Mouse (Mus musculus) stomach, postnatal 0 days (tissue): Measurements from ENCODE around the gene Lrrc25. TPM values are rescaled to one million over a fixed set of nuclear protein-coding genes. Genes with fewer than 3 reads are reported as not detected.
"Not testable (repeated sequence)": the region's sequence is repeated elsewhere in the genome, so short reads cannot be mapped to it uniquely, and the experiment has no call there.

Source experiments
- ATAC-seq: fragments of 200-750 bp; cut with Nextera tagmentation; 2 replicates; pipeline ENCODE4 v1.8.0; 2017; ENCODE audit not compliant: low FRiP score, low TSS enrichment
- DNase-seq: peaks from one replicate; pipeline ENCODE4 v3.0.0-alpha.2; 2016; ENCODE audit warnings: low spot score
- H3K27ac ChIP-seq: fragments of 300-500 bp; sonication (generic); replicated peaks from 2 replicates; pipeline ENCODE4 v1.5.1; 2014; ENCODE audit warnings: mild to moderate bottlenecking, control low read depth
- H3K27me3 ChIP-seq: fragments of 300-500 bp; sonication (generic); 2 replicates; pipeline ENCODE4 v1.6.1; 2014; ENCODE audit warnings: low read length; ENCODE audit not compliant: control insufficient read depth, insufficient read depth
- H3K36me3 ChIP-seq: fragments of 300-500 bp; sonication (generic); 2 replicates; pipeline ENCODE4 v1.6.1; 2014; ENCODE audit warnings: low read length, mixed read lengths; ENCODE audit not compliant: control insufficient read depth, insufficient read depth
- H3K4me1 ChIP-seq: fragments of 300-500 bp; sonication (generic); replicated peaks from 2 replicates; pipeline ENCODE4 v1.6.1; 2014; ENCODE audit warnings: antibody characterized with exemption; ENCODE audit not compliant: control insufficient read depth, insufficient read depth
- H3K4me2 ChIP-seq: fragments of 300-500 bp; sonication (generic); replicated peaks from 2 replicates; pipeline ENCODE4 v1.6.1; 2014; ENCODE audit warnings: low read depth, mild to moderate bottlenecking, control low read depth, moderate library complexity
- H3K4me3 ChIP-seq: fragments of 300-500 bp; sonication (generic); 2 replicates; pipeline ENCODE4 v1.5.1; 2014; ENCODE audit warnings: low read depth, low read length, control low read depth
- H3K9ac ChIP-seq: fragments of 300-500 bp; sonication (generic); 2 replicates; pipeline ENCODE4 v1.6.1; 2014; ENCODE audit warnings: mild to moderate bottlenecking, low read length, control low read depth, mixed read lengths
- H3K9me3 ChIP-seq: fragments of 300-500 bp; sonication (generic); 2 replicates; pipeline ENCODE4 v1.6.1; 2016; ENCODE audit warnings: low read length; ENCODE audit not compliant: control insufficient read depth
- CTCF ChIP-seq: IDR thresholded peaks from 2 replicates; pipeline ENCODE4 v1.5.1; 2016; ENCODE audit warnings: antibody characterized with exemption, low read depth, mild to moderate bottlenecking, moderate library complexity
- EP300 ChIP-seq: optimal IDR thresholded peaks from 2 replicates; pipeline ENCODE3; 2016; ENCODE audit warnings: antibody characterized with exemption
- WGBS: fragments of 180-500 bp; shearing (Covaris S2); extraction: QIAGEN DNeasy Blood & Tissue Kit; methylation state at CpG from one replicate; pipeline ENCODE4 v1.1.7; 2014; 5-methylcytosine and 5-hydroxymethylcytosine counted together
- polyA plus RNA-seq: library from polyadenylated mRNA; unstranded; fragments of >200 nt; fragmentation: Nextera tagmentation; extraction: Ambion mirVana; gene quantifications from 2 replicates; pipeline ENCODE4 v1.2.1, GENCODE M21; 2015

The Lrrc25 gene
- polyA plus RNA-seq, 1 experiment from 2014 or later = 2.3 TPM

GRCm38 (mm10) chr8:70583476-70584387 lies 32.2 kb upstream of the Lrrc25 start:
- peaks cover 22% of the 10 kb centered on the region for H3K36me3 ChIP-seq
- H3K4me1 ChIP-seq = no peaks in the 10 kb centered on the region
- H3K27me3 ChIP-seq = no peaks in the 10 kb centered on the region
- H3K4me2 ChIP-seq = no peak overlapping the region
- H3K9me3 ChIP-seq = no peaks in the 10 kb centered on the region
- no peak for ATAC-seq
- 91% methylated on average over 18 of the region's 18 CpGs for WGBS
- no peak for TF ChIP-seq CTCF
- TF ChIP-seq EP300 = no peak
- DNase-seq = no peak
- no peak overlapping the region for H3K4me3 ChIP-seq
- no peak overlapping the region for H3K27ac ChIP-seq
- H3K9ac ChIP-seq = no peak overlapping the region

- Histone ChIP-seq H3K4me3 (no peak overlapping the region), H3K4me2 (no peak overlapping the region), H3K36me3 (peaks cover 22% of the 10 kb centered on the region), H3K4me1 (no peaks in the 10 kb centered on the region), H3K27ac (no peak overlapping the region), H3K9me3 (no peaks in the 10 kb centered on the region), H3K9ac (no peak overlapping the region), H3K27me3 (no peaks in the 10 kb centered on the region)
- ATAC-seq = 0 out of 2 replicates have a peak, but pooled peaks have one; percentile 3
- DNase-seq = no peak
- TF ChIP-seq CTCF (no peak), EP300 (no peak)
- 78% methylated on average over 9 of the region's 9 CpGs for WGBS
Measured at GRCm38 (mm10) chr8:70584606-70585257, 31.2 kb upstream of the Lrrc25 start.

- DNase-seq (peak; percentile 67), ATAC-seq (peak; percentile 67)
- no peaks in the 10 kb centered on the region for H3K27me3 ChIP-seq
- no peak for TF ChIP-seq EP300
- TF ChIP-seq CTCF = peak; percentile 87
- WGBS = 37% methylated on average over 7 of the region's 7 CpGs
- no peak overlapping the region for H3K9ac ChIP-seq
- H3K36me3 ChIP-seq = peaks cover 20% of the 10 kb centered on the region
- H3K4me1 ChIP-seq = no peaks in the 10 kb centered on the region
- no peak overlapping the region for H3K4me3 ChIP-seq
- no peaks in the 10 kb centered on the region for H3K9me3 ChIP-seq
- no peak overlapping the region for H3K27ac ChIP-seq
- H3K4me2 ChIP-seq = no peak overlapping the region
Measured at GRCm38 (mm10) chr8:70585258-70585652, 30.7 kb upstream of the Lrrc25 start.

GRCm38 (mm10) chr8:70587955-70588354 lies 28.0 kb upstream of the Lrrc25 start:
- not testable (repeated sequence) for ATAC-seq, H3K9me3 ChIP-seq, H3K4me3 ChIP-seq, H3K27me3 ChIP-seq, H3K4me2 ChIP-seq, H3K9ac ChIP-seq, H3K27ac ChIP-seq, DNase-seq, H3K4me1 ChIP-seq
- H3K36me3 ChIP-seq = peaks cover 27% of the 10 kb centered on the region
- WGBS = 96% methylated on average over 4 of the region's 4 CpGs

GRCm38 (mm10) chr8:70591569-70591968 lies 24.4 kb upstream of the Lrrc25 start:
- Histone ChIP-seq H3K9me3 (no peaks in the 10 kb centered on the region), H3K4me3 (no peak overlapping the region), H3K27me3 (no peaks in the 10 kb centered on the region), H3K36me3 (peaks cover 15% of the 10 kb centered on the region; the same call in 1 of the 2 replicates), H3K27ac (no peak overlapping the region), H3K4me1 (no peaks in the 10 kb centered on the region), H3K9ac (no peak overlapping the region), H3K4me2 (no peak overlapping the region)
- WGBS = 76% methylated on average over 12 of the region's 12 CpGs
- ATAC-seq (no peak), DNase-seq (no peak)
- TF ChIP-seq EP300 (no peak), CTCF (no peak)

- 54% methylated on average over 8 of the region's 8 CpGs for WGBS
- 0 out of 2 replicates have a peak, but pooled peaks cover 5% of the 10 kb centered on the region for H3K4me1 ChIP-seq
- H3K27me3 ChIP-seq = no peaks in the 10 kb centered on the region
- H3K27ac ChIP-seq = peak overlapping the region; percentile 56
- DNase-seq (no peak), ATAC-seq (no peak)
- TF ChIP-seq CTCF (no peak), EP300 (no peak)
- H3K4me2 ChIP-seq = no peak overlapping the region
- no peak overlapping the region; the same call in 1 of the 2 replicates for H3K9ac ChIP-seq
- H3K36me3 ChIP-seq = peaks cover 11% of the 10 kb centered on the region; the same call in 1 of the 2 replicates
- no peak overlapping the region for H3K4me3 ChIP-seq
- H3K9me3 ChIP-seq = no peaks in the 10 kb centered on the region
Measured at GRCm38 (mm10) chr8:70593173-70593572, 22.8 kb upstream of the Lrrc25 start.
